ENCODE assay signal across 8 mouse cellular contexts in genomic region chr11:79339808-79340781, GRCm38 (mm10). TPM values are rescaled to one million over a fixed set of nuclear protein-coding genes. Genes with fewer than 3 reads are reported as not detected.
A peak's percentile ranks its signal among the peaks of the same experiment; 100 is the strongest.
DNase-seq lines count a peak whose midpoint lies in the region; ATAC-seq lines count a peak whose summit lies in the region.

No protein-coding gene starts in this region.

- H3K36me3 ChIP-seq in forebrain, embryonic 13.5 days (ENCODE audit: poor library complexity, severe bottlenecking), result peaks cover 8% of the 10 kb centered on the region; the same call in 1 of the 2 replicates

- H3K27ac ChIP-seq in forebrain, embryonic 13.5 days, result peak overlapping the region; percentile 91

- peak overlapping the region; percentile 91 for H3K4me3 ChIP-seq in forebrain, embryonic 13.5 days

- 2% methylated on average over 51 of the region's 63 CpGs for WGBS in forebrain, embryonic 13.5 days

- peak overlapping the region; percentile 84 for H3K4me2 ChIP-seq in forebrain, embryonic 13.5 days

- DNase-seq in heart, adult 11 months, result peak; percentile 97
- no peak for DNase-seq in heart, adult 8-10 months (ENCODE audit: low spot score)
- DNase-seq in brain, adult 2 months (ENCODE audit: low read depth, low spot score), result peak; percentile 60
- DNase-seq in heart, postnatal 36 days, result peak; percentile 22 to 30
- peak; percentile 26 to 33 for DNase-seq in layer of hippocampus, postnatal 14 days (ENCODE audit: low spot score in 2 of 2)
- peak; percentile 31 for DNase-seq in lung, postnatal 36 days
- peak; percentile 21 for DNase-seq in right cerebral cortex, postnatal 14 days

- intact Hi-C loops in heart, postnatal 36 days (cut with DNase I), result no loop called here

- peak overlapping the region; percentile 95 for H3K9ac ChIP-seq in forebrain, embryonic 13.5 days

- ATAC-seq in forebrain, embryonic 13.5 days, result peak; percentile 84

- H3K4me1 ChIP-seq in forebrain, embryonic 13.5 days, result peaks cover 22% of the 10 kb centered on the region

- H3K27me3 ChIP-seq in forebrain, embryonic 13.5 days, result no peaks in the 10 kb centered on the region

- no peaks in the 10 kb centered on the region; the same call in 1 of the 2 replicates for H3K9me3 ChIP-seq in forebrain, embryonic 13.5 days (replicated peaks)

RNA-seq across cellular contexts. Expression of gene Nf1, which starts 0.6 kb away (rescaled TPM):
- total RNA-seq in heart, adult 8-10 months (2022), result 10 to 100 TPM; 25.2 to 31.6 (median 29.9) TPM
- polyA plus RNA-seq in forebrain, embryonic 13.5 days (2015; fragmentation: Nextera tagmentation; extraction: Ambion mirVana), result 7.1 and 8.5 TPM in 2 replicates
- total RNA-seq in heart, postnatal 36 days (2021), result 10 to 100 TPM; 28.4 to 33.8 TPM
- total RNA-seq in layer of hippocampus, postnatal 14 days (2021), result 100 to 1,000 TPM; 111 to 119 TPM

RNA-seq across cellular contexts. Expression of gene Gm9964, which starts 43.4 kb away (rescaled TPM):
- not detected for total RNA-seq in heart, adult 8-10 months (2022)
- not detected in 2 replicates for polyA plus RNA-seq in forebrain, embryonic 13.5 days (2015; fragmentation: Nextera tagmentation; extraction: Ambion mirVana)
- total RNA-seq in heart, postnatal 36 days (2021), result not detected
- total RNA-seq in layer of hippocampus, postnatal 14 days (2021), result under 1 TPM; 0.57 to 0.81 TPM
